Mouse (Mus musculus): Measurements from ENCODE around the gene Mcts2. TPM values are rescaled to one million over a fixed set of nuclear protein-coding genes. Genes with fewer than 3 reads are reported as not detected.
A peak's percentile ranks its signal among the peaks of the same experiment; 100 is the strongest.

Mcts2 gene
- total RNA-seq, 4 experiments from 2014 or later, result 28.1 to 32.3 (median 29.7) TPM

DNA sequence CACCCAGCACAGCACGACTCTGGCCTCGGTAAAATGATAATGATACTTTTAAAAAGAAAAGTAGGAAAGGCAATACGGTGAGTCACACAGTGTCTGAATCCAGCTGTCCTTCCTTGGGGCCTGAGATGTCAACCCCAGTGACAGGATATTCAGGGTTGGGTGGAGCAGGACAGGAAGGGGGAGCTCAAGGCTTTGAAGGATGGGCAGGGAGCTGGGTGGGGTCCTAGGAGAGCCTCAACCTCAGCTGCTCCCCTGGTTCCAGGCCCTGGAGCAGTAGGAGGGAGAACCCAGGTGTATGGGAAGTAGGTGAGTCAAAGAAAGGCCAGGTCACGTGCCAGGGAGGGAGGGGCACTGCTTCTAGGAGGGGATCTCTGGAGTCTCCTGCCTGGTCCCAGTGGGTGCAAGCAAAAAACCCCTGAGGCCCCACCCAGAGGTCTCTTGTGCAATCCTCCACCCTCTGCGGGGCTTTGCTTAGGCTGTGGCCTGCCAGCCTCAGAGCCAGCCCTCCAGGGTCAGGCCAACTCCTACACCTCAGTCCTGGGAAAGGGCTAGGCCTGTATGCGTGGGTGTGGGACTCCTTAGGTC lies 40.0 kb downstream of the Mcts2 start:
- no peak for DNase-seq

DNA sequence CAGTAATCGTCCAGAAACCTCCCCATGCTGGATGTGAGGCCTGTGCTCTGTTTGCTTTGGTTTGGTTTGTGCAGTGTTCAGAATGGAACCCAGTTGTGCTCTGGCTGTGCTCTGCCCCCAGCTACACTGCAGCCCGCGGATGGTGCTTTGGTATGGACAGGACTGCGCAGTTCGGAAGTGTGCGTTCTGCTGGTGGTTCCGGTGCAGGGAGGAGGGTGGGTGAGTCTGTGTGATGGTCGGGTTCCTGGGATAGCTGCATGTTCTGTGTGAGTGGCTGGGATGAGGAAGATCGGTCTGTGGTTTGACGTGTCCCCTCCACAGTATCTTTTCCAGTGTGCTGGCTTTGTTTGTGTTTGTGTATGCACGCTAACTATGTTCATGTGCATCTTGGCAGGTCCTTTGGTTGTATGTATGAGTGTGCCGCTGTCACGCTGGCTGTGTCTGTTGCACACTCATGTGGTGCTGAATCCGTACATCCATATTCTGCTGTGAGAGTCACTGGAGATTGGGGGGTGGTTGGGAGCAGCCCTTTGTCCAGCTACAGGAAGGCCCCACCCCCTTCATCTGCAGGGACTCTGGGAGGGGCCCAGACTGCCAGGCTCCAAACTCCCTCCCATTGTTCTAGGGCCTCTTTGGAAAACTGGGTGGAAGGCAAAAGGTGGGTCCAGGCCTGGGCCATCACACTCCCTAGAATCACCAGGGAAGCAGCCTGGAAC lies 41.1 kb downstream of the Mcts2 start:
- no peak for DNase-seq

DNA sequence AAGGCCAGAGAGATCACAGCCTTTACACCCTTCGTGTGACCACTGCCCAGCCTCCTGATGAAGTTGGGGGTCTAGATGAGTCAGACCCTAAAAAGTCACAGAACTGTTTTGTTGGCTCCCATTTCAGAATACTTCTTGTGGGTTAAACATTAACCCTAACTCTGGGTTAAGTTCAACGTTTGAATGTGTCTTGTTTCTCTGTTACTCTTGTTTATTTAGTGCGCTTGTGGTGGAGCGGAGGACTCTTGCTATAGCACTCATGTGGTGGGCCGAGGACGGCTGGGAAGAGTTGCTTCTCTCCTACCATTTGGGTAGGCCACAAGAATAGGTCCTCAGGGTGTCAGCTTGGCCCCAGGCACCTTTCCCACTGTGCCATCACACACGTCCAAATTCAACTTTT lies 41.8 kb downstream of the Mcts2 start:
- no peak for DNase-seq

DNA sequence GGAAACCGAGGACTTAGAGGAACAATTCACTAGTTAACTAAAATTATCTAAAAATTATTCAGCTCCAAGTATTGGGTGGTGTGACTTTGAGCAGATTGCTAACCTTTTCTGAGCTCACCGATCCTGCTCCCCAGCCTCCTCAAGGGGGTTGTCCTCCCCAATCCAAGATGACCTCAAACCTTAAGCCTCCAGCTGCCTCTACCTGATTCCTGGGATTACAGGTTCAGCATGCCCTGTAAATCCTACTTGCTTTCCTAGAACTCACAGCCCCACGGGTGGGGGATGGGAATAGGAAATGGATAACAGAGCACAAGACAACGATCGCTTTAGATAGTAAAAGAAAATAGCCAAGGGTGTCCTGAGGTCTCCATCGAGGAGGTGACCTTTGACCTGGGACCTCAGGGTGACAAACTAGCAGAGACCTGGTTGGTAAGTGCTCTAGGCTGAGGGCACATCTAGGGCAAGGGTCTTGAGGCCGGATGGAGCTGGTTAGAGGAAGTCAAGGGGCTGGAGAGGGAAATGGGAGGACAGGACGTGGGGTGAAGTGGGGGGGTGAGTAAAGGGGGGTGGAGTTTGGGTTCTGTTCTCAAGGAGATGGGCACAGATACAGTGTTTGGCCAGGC lies 42.3 kb downstream of the Mcts2 start:
- DNase-seq, result no peak

DNA sequence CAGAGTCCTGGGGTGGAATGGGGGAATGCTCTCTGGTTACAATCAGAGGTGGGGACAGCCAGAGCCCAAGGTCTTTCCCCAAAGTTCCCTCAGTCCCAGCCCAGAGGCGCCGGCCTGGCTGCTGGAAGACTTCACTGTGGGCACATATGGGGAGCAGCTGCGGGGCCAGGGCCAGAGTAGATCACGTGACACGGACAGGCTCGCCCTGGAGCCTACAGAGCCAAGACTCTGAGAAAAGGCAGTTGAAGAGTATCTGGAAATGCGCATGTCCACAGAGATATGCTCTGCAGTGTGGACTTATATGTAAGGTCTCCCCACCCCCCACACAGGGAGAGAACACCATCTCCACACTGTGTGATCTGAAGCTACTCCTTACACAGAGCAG lies 42.8 kb downstream of the Mcts2 start:
- peak; percentile 65 for DNase-seq

DNA sequence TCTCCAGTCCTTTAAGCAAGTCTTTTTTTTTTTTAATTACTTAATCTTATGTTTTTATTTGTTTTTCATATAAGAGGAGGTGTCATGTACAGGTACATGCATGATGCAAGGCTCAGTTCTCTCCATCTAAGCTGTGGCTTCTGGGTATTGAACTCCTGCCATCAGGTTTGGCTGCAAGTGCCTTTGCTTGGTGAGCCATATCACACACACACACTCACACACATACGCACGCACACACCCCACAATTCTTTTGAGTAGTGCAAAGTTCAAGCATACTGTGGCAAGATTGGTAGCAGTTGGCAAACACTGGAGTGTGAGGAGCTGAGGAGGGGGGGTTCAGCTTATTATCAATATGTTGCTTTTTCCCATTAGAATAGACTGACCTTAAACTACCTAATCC lies 46.4 kb downstream of the Mcts2 start:
- DNase-seq, result no peak

DNA sequence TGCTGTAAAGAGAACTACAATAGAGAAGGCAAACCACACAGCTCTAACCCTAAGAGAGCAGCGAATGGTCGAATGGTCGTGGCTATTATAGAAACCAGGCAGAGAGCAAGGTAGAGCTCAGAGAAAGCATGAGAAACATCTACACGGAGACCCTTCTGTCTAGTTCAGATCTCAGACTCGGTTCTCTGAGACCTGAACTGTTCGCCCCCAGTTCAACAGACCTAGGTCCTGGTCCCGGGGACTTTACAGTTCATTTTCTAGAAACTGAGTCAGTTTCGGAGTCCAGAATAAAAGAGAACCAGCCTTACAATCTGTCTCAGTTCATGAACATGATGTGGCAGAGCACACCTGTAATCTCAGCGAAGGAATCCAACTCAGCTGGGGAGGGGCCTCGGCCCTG lies 47.7 kb downstream of the Mcts2 start:
- no peak for DNase-seq

DNA sequence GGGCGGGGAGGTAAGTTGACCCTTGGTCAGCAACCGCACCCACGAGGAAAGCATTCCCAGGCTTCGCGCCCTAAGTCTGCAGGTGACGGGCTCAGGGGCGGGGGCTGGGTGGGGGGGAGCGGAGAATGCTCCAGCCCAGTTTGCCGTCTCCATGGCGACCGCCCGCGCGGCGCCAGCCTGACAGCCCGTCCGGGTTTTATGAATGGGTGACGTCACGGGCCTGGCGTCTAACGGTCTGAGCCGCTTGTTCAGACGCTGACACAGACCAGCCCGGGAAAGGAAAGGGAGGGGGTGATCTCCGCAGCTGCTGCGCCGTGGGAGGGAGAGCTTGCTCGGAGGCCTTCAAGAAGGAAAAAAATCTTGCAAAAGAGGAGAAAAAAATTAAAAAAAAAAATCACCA lies 48.1 kb downstream of the Mcts2 start:
- peak; percentile 96 for DNase-seq

DNA sequence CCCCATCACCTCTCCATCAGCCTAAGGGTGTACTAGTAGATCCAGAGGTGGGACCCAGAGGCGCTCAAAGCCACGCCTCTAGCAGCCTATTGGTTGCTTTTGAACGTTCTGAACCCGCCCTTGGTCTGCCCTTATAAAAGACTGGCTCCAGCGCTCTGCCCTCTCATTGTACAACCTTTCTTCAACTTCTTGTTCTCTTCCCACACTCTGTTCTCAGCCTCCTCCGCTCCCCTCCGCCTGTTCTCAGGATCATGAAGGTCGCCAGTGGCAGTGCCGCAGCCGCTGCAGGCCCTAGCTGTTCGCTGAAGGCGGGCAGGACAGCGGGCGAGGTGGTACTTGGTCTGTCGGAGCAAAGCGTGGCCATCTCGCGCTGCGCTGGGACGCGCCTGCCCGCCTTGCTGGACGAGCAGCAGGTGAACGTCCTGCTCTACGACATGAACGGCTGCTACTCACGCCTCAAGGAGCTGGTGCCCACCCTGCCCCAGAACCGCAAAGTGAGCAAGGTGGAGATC lies 49.3 kb downstream of the Mcts2 start, which contains the start of gene Id1:
Gene Id1 (plus strand): TSS at position 162 of the 512 bp plus-strand sequence.
- DNase-seq, result peak; percentile 89

DNA sequence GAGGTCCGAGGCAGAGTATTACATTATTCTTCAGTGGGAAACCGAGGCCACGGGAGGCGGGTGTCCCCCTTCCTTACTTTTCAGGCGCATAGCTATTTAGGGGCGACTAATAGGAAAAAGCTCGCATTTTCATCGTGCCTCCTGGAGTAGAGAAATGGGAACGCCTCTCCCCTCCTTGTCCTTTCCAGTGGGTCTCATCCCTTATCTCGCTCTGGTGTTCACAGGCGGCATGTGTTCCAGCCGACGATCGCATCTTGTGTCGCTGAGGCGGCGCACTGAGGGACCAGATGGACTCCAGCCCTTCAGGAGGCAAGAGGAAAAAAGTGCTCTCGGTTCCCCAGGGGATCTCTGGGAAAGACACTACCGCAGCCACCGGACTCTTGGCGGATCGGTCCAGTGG lies 49.9 kb downstream of the Mcts2 start:
- peak; percentile 31 for DNase-seq

Other genes with a start within 250 kb of the Mcts2 start
- gene Defb23, start 222.4 kb upstream of the Mcts2 start, total RNA-seq (2022), result not detected
- gene Defb20, start 210.0 kb upstream of the Mcts2 start, total RNA-seq (2022), result not detected
- not detected for gene Defb22, start 196.9 kb upstream of the Mcts2 start, total RNA-seq (2022)
- not detected for gene Defb26, start 175.3 kb upstream of the Mcts2 start, total RNA-seq (2022)
- not detected for gene Defb28, start 168.8 kb upstream of the Mcts2 start, total RNA-seq (2022)
- not detected for gene Defb29, start 146.9 kb upstream of the Mcts2 start, total RNA-seq (2022)
- gene Gm17416, start 117.7 kb upstream of the Mcts2 start, total RNA-seq (2022), result not detected
- not detected for gene Defb21, start 114.3 kb upstream of the Mcts2 start, total RNA-seq (2022)
- gene Defb19, start 106.7 kb upstream of the Mcts2 start, total RNA-seq (2022), result not detected
- gene Defb45, start 87.6 kb upstream of the Mcts2 start, total RNA-seq (2022), result not detected
- 1 to 10 TPM in 1 of 4 experiments, under 1 TPM in 1, not detected in 2; 0.86 to 1.5 TPM for gene Defb36, start 82.7 kb upstream of the Mcts2 start, total RNA-seq (2022)
- 1 to 10 TPM in 2 of 4 experiments, not detected in 2; 1.9 to 2.2 TPM for gene Defb25, start 64.0 kb upstream of the Mcts2 start, total RNA-seq (2022)
- 10 to 100 TPM in 3 of 4 experiments, 1 to 10 TPM in 1; 9.0 to 20.8 (median 14.6) TPM for gene Rem1, start 60.1 kb upstream of the Mcts2 start, total RNA-seq (2022)
- gene H13, start 17.6 kb upstream of the Mcts2 start, total RNA-seq (2022), result 100 to 1,000 TPM; 162 to 222 (median 201) TPM
- 10 to 100 TPM; 38.9 to 74.3 (median 55.1) TPM for gene Id1, start 49.2 kb downstream of the Mcts2 start, total RNA-seq (2022)
- gene Cox4i2, start 67.1 kb downstream of the Mcts2 start, total RNA-seq (2022), result 1 to 10 TPM; 1.3 to 4.4 (median 2.7) TPM
- 10 to 100 TPM; 58.5 to 74.6 (median 72.0) TPM for gene Bcl2l1, start 144.7 kb downstream of the Mcts2 start, total RNA-seq (2022)
- gene Tpx2, start 160.9 kb downstream of the Mcts2 start, total RNA-seq (2022), result 1 to 10 TPM; 1.9 to 2.1 (median 1.9) TPM
- under 1 TPM in 1 of 4 experiments, not detected in 3; 0.10 TPM for gene Mylk2, start 224.3 kb downstream of the Mcts2 start, total RNA-seq (2022)
- gene Foxs1, start 246.2 kb downstream of the Mcts2 start, total RNA-seq (2022), result 1 to 10 TPM; 2.0 to 3.5 (median 2.2) TPM